Mouse (Mus musculus) T-helper 1 cell (primary cell): ENCODE results near the gene Vmn1r126.
"Not testable (repeated sequence)": the region's sequence is repeated elsewhere in the genome, so short reads cannot be mapped to it uniquely, and the experiment has no call there.

Experiments used
- in situ Hi-C: fragments of 300-600 bp; cut with MboI, MseI; formaldehyde crosslinking; loops from one replicate; pipeline ENCODE4 v1.15.1; 2025; ENCODE audit warnings: high pct_unique_total_duplicates

Vmn1r126 gene

DNA sequence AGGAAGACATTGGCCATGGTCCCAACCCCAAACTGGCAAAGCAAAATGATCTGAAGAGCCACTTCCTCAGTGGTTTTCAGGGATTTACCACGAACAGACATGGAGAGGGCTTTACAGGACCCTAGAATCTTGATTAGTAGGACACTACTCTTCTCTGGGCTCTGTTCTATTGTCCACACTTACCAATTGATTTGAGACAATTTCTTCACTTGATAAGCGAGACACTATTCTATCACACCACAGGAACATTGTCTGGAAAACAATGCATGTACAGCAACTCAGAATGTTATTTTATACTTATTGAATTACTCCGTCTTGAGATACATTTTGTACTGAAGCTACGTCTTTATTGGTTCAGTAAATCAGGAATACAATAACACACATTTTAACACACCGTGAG is at the start of gene Vmn1r126:
Vmn1r126 (minus strand) TSS at position 101 of the 400 bp plus-strand sequence.
- in situ Hi-C loops, result not testable (repeated sequence)

DNA sequence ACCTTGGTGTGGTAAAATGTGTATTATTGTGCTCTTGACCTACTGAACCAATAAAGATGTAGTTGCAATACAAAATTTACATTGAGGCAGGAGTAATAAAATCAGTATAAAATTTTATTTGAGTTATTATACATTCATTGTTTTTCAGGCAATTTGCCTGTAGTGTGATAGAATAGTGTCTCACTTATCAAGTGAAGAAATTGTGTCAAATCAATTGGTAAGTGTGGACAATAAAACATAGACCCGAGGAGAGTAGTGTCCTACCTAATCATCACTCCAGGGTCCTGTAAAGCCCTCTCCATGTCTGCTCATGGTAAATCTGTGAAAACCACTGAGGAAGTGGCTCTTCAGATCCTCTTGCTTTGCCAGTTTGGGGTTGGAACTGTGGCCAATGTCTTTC is 47.8 kb upstream of the Vmn1r126 start, which contains the start of gene Vmn1r128:
Vmn1r128 (plus strand) TSS at position 301 of the 400 bp plus-strand sequence.
- in situ Hi-C loops, result loop anchor here (25.0 kb wide), 1 partner anchor 463 kb away; no protein-coding TSS in a partner anchor

DNA sequence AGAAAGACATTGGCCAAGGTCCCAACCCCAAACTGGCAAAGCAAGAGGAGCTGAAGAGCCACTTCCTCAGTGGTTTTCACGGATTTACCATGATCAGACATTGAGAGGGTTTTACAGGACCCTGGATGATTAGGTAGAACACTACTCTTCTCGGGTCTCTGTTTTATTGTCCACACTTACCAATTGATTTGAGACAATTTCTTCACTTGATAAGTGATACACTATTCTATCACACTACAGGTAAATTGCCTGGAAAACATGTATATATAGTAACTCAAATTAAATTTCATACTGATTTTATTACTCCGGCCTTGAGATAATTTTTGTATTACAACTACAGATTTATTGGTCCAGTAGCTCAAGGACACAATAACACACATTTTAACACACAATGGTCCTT is 18.5 kb upstream of the Vmn1r126 start, which contains the start of gene Vmn1r127:
Vmn1r127 (minus strand) TSS at position 101 of the 400 bp plus-strand sequence.
- in situ Hi-C loops, result loop anchor here (10.0 kb wide), 1 partner anchor 1705 kb away; no protein-coding TSS in a partner anchor

DNA sequence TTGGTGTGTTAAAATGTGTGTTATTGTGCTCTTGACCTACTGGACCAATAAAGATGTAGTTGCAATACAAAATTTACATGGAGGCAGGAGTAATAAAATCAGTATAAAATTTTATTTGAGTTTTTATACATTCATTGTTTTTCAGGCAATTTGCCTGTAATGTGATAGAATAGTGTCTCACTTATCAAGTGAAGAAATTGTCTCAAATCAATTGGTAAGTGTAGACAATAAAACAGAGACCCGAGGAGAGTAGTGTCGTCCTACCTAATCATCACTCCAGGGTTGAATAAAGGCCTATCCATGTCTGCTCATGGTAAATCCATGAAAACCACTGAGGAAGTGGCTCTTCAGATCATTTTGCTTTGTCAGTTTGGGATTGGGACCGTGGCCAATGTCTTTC is 29.4 kb downstream of the Vmn1r126 start, which contains the start of gene Vmn1r125:
Vmn1r125 (plus strand) TSS at position 301 of the 400 bp plus-strand sequence.
- in situ Hi-C loops, result loop anchor here (25.0 kb wide), 2 partner anchors 165 to 340 kb away; partner anchors contain the start of genes Gm6882 and Vmn1r132

DNA sequence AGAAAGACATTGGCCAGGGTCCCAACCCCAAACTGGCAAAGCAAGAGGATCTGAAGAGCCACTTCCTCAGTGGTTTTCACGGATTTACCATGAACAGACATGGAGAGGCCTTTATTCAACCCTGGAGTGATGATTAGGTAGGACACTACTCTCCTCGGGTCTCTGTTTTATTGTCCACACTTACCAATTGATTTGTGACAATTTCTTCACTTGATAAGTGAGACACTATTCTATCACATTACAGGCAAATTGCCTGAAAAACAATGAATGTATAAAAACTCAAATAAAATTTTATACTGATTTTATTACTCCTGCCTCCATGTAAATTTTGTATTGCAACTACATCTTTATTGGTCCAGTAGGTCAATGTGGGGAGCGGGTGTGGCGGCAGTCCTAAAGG is 40.8 kb downstream of the Vmn1r126 start, which contains the start of gene Vmn1r124:
Vmn1r124 (minus strand) TSS at position 101 of the 400 bp plus-strand sequence.
- in situ Hi-C loops, result loop anchor here (10.0 to 25.0 kb wide), 3 partner anchors 177 to 1156 kb away; partner anchors contain the start of genes Gm6882 and Vmn1r132
